Mouse (Mus musculus) cerebellum, adult 8-10 months (tissue): ENCODE data around the gene Mdm4.

ENCODE experiments used
- DNase-seq: peaks from one replicate; pipeline ENCODE4 v3.0.0; 2022

Mdm4 gene

DNA sequence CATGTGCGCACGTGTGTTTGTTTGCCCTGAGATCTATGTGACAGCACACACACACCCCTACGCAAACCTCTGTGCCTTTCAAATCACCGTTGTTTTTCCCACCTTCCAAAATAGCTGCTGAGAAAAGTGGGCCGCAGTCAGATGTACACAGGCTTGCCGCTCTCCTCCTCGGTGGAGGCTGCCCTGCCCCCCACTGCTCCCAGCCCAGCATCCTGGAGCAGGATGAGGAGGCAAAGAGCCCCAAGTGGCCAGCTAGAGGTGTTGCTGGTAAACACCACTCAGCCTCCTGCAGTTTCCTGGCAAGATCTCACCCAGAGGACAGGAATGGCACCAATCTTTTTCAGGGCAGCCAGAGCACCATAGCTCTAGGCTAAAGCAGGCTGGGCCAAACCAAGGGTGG lies 95.5 kb downstream of the Mdm4 start:
- DNase-seq: peak; percentile 71

DNA sequence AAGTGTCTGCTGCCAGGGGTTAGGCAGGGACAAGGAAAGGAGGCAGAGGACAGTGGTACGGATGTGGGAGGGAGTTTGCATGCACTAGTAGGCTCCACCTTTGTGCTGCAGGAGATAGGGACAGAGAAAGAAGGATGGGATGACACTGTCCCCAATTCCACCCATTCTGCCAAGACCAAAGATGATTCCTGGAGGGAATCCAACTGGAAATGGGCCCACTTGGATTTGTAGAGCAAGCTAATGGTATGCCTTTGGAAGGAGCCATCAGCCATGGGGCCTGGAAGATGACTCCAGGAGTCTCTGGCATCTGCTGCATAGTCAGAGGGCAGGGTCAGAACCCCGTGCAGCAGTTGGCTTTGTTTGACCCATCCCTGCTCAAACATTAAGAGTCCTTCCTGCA lies 97.9 kb downstream of the Mdm4 start:
- peak; percentile 75 for DNase-seq

DNA sequence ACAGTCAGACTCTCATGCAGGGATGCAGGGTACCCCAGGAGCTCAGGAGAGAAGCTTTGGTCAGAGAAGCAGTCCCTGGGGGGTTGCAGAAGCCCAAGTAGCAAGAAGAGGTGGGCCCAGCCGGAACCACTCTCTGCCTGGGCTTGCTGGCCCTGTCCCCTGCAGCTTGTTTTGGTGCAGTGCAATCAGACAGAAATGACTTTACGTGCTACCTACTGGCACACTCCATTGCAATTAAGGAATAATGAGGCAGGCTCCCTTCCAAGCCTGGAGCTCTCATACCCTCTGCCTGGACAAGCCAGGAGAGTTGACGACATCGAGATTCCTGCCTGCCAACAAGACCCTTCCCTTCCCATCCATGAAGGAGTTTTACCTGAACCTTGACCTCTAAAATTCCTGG lies 100.1 kb downstream of the Mdm4 start:
- DNase-seq: no peak

DNA sequence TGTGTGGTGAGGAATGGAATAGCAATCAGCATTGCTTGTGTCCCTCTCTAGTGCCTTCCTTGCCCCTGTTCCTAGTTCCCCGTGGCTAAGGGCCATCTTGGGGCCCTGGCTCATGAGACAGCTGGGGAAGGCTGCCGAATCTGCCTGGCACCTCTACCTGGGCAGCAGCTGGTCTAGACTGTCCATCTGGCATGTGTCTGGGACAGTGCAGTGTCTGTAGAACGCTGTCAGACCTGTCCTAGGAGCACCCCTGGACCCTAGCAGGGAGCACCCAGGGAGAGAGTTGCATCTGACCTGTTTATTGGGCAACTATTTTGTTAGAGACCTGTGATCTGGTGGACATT lies 101.5 kb downstream of the Mdm4 start:
- no peak for DNase-seq

DNA sequence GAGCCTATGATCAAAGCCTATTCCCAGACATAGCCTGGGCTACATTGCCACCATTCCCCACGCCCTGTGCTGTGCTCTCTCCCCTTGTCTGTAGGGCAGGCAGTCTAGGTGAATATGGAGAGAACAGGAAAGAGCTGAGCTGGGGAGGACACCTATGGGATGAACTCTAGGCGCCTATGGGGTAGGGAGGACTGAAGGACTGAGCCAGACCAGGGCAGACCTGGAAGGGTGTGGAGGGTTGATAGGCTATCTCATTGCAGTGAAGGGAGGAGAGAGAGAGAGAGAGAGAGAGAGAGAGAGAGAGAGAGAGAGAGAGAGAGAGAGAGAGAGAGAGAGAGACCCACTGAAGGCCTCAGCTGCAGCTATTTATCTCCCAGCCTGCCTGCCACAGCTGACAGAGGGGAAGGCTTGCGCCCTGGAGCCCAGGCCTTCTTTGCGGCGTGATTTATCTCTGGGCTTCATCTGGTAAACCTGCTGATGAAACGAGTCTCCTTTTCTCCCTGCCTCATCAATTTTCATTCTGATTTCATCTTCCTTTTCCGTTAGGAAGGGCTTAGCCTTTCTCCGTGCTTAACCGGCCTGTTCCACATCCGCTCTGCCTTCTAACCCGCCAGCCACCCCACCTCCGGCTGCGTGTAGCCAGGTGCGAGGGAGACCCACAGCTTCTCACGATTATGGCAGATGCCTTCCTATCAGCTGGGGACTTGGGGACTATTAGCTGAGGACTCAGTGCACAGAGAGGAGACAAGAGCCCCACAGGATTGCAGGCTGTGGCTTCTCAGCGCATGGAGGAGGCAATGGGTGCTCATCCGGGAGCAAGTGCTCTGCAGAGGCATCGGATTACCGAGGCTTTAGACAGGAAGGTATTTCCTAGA lies 102.1 kb downstream of the Mdm4 start:
- DNase-seq: no peak

DNA sequence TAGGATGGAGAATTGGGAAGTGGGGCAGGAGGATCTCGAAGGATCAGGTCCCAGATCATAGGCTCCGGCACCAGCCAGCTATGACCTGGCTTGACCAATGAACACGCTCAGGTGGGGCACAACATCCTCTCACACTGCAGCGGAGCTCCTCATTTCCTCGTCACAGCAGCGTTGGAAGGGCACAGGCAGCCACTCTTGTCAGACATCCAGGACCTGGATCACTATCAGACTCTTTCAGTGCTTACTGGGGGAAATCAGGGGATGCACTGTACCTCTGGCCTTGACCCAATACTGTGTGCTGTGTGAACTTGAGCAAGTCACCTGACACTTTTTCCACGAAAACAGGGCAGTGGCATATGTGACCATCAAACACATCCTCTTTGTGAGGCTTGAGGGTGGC lies 105.1 kb downstream of the Mdm4 start:
- DNase-seq: no peak

DNA sequence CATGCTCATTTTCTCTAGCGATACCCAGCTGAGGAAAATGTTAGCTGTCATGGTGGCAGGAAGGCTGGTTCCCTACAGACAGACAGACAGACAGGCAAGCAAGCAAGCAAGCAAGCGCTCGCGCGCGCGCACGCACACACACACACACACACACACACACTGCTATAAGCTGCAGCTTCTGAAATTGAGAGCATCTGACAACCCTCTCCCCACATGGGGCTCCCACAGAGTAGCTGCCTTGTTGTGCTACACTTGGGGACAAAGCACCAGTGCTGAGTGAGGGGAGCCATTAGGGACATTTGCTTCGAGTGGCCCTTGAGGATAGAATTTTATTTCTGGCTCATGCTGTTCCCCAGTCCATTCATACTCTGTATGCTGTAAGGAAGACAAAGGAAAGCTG lies 108.1 kb downstream of the Mdm4 start:
- DNase-seq: no peak

DNA sequence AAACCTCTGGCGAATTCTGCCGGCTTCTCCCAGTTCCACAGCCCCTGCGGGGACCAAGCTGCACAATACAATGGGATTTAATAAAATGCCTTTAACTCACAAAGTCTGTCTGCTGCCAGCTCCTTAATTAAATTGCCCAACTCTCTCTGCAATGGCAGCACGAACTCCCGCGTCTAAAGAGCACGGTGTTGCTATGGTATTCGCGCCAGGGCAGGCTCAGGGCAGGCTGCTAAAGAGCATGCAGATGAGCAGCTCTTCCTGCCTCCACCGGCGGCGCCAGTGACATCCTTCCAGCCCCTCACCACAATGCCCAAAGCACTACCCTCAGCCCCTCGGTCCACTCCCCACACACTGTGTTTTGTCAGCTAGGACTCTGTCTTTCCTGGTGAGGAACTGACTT lies 109.3 kb downstream of the Mdm4 start:
- no peak for DNase-seq

DNA sequence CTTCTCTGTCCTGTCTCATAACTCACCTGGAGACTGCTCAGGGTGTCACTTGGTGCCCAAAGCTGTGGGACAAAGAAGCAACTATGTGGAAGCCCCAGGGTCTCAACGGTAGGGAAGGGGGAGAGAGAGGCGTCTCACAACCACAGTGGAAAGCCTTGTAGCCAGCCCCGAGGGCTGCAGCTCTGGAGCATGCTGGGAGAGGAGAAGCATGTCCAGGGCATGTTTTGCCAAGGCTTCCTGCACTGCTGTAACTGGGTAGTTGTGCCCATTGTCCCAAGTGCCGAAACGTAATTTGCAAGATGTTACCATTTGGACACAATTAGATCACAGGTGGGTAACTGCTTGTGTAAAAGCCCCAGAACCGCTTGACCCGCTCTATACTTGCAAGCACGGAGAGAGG lies 111.1 kb downstream of the Mdm4 start:
- DNase-seq: no peak

DNA sequence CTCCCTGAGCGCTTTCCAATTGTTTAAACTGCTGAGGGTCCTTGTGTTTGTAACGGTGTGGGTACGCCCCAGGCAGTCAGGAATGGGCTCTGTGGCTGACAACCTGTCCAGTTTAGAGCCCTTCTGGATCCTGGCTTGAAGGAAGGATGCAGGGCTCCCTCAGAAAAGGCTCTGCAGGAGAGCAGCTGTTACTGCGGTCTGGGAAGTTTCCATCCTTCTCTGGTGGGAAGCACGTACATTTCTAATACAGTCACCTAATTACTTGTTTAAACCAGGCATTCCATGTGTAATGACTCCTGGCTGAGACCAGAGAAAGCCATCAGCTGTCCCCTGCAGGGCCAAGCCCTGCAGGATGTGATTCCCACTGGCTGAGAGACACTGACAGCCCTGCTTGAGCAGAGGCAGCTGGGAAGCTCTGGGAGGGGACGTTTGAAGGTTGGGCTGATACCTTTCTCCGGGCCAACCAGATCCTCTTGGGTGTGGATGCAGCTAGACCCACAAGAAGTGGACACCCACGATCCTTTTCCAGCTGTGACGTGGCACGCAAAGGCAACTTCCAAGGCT lies 112.2 kb downstream of the Mdm4 start:
- DNase-seq: no peak

DNA sequence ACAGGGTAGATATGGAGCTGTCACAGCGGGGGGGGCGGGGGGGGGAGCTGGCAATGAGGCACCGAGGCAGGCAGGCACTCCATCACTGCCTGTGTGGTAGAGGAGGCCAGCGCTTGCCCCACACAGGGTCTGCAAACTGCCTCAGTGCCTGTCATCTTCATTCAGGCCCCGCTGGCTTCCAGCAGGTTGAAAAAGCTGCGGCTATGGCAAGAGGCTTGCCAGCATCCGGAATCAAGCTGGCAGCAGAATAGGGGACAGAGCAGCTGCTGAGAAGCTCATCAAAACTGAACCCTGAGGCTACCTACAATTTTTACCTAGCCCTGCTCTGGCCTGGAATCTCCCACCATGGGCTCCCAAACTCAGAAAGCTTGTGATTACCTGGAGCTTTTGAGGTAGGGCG lies 112.8 kb downstream of the Mdm4 start:
- no peak for DNase-seq

DNA sequence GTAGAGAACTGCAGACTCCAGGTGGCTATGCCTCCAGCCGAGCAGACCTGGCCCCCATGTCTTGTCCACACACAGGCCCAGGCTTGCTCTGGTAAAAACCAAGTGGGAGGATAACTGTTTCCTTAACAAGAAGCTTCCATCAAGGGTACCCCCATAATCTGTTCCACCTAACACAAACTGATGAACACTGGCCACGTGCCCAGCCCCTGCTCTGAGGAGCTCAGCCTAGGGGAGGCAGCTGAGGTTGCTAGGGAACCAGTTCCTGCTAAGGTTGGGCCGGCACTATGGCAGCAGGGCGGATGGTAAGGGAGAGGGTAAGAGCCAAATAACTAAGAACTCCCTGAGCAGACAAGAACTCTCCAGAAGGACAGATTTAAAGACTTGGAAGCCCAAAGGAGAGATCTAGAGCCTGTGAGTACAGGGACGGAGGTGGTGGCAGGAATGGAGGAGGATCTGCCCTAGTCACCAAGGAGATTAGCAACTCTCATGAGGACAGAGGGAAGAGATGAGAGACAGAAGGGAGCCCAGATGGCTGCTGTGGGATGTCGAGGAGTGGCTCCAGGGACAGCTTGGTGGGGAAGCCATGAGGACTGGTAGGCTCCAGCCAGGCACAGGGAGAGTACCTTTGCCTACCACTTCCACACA lies 114.4 kb downstream of the Mdm4 start:
- DNase-seq: no peak

DNA sequence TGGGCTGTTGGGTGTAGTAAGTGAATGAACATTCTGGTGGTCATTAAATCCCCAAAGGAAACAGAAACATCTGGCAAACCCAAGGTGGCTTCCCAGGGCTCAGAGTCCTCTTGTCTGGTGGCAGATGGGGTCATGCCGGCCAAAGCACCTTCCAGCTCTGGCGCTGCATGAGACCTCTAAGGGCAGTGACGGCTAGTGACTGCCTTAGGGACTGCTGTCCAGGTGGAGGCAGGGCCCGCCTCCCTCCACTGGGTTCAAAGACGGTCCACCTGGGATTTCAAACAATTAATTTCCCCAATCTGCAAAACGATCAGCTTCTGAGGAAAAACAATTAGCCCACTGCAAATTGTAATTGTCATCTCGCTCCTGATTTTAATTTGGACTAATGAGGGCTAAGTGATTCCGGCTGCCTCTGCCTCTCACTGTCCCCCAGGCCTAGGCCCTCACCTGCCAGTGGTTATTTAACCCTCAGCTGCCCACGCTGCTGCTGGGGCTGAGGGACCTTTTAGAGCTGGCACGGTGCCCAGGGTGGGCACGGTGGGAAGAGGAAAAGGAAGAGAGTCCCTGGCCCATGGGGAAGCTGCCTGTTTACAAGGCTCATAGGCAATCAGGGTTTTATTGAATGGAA lies 119.8 kb downstream of the Mdm4 start:
- no peak for DNase-seq

DNA sequence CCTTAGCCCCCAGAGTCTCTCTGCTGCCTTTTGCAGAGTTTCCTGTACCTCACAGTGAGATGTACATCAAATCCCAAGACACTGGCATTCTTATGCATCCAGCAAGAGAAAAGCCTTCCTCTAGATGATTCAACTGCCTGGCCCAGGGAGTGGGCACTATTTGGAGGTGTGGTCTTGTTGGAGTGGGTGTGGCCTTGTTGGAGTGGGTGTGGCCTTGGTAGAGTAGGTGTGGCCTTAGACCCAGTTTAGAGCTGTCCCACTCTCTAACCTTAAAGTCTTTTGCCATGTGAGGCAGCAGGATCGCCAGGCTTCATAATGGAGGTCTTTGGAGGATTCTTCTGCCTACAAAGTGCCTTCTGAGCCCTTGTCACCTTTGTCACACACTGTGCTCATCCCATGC lies 120.4 kb downstream of the Mdm4 start:
- DNase-seq: no peak
